Mouse (Mus musculus) CH12.LX (cell line): ENCODE measurements around the gene Fbxl20. TPM values are rescaled to one million over a fixed set of nuclear protein-coding genes. Genes with fewer than 3 reads are reported as not detected.

Source experiments
- DNase-seq: peaks from one replicate; pipeline ENCODE4 v3.0.0-alpha.2; 2013; ENCODE audit errors: extremely low read depth
- H3K27ac ChIP-seq: 2 replicates; pipeline ENCODE4 v1.5.1; 2012; ENCODE audit warnings: low read depth, mild to moderate bottlenecking, control low read depth, moderate library complexity; ENCODE audit not compliant: insufficient read depth
- H3K27me3 ChIP-seq: replicated peaks from 2 replicates; pipeline ENCODE3; 2012; ENCODE audit warnings: inconsistent platforms
- H3K36me3 ChIP-seq, 2 experiments: replicated peaks in 1 of 2; 2 replicates each; pipeline versions ENCODE3 to v1.6.1; 2012; ENCODE audit warnings: inconsistent platforms in 1 of 2, low read length in 1 of 2, mild to moderate bottlenecking in 1 of 2, mixed read lengths in 1 of 2, moderate library complexity in 1 of 2; ENCODE audit not compliant: control insufficient read depth in 1 of 2, insufficient read depth in 1 of 2
- H3K4me1 ChIP-seq, 2 experiments: 2 replicates each; pipeline ENCODE4 v1.6.1; 2012; ENCODE audit warnings: inconsistent platforms in 1 of 2, moderate library complexity in 1 of 2; ENCODE audit not compliant: insufficient read depth in 2 of 2, control insufficient read depth in 1 of 2
- H3K4me2 ChIP-seq: 2 replicates; pipeline ENCODE4 v1.6.1; 2012; ENCODE audit warnings: low read depth, mild to moderate bottlenecking, control low read depth; ENCODE audit not compliant: poor library complexity, insufficient read depth, severe bottlenecking
- H3K4me3 ChIP-seq, 3 experiments: fragments of 150-350 bp in 1 of 3; sonication (generic) in 1 of 3; replicated peaks in 1 of 3; 2 replicates each; pipeline versions ENCODE3 to v1.5.1; 2011 to 2012; ENCODE audit warnings: low read depth in 2 of 3, low read length in 2 of 3, mild to moderate bottlenecking in 2 of 3, moderate library complexity in 2 of 3, control low read depth in 1 of 3, improper control_type of control experiment in 1 of 3, inconsistent platforms in 1 of 3, mixed read lengths in 1 of 3; ENCODE audit not compliant: poor library complexity in 1 of 3
- H3K79me2 ChIP-seq: replicated peaks from 2 replicates; pipeline ENCODE4 v1.6.1; 2012; ENCODE audit warnings: mild to moderate bottlenecking, moderate library complexity; ENCODE audit not compliant: control insufficient read depth, poor library complexity, insufficient read depth, severe bottlenecking; ENCODE audit errors: extremely low read depth
- H3K9ac ChIP-seq: 2 replicates; pipeline ENCODE4 v1.6.1; 2012; ENCODE audit warnings: low read depth, mild to moderate bottlenecking, control low read depth, moderate library complexity; ENCODE audit not compliant: insufficient read depth
- H3K9me3 ChIP-seq: replicated peaks from 2 replicates; pipeline ENCODE3; 2012; ENCODE audit warnings: low read length, inconsistent platforms, mixed read lengths
- CHD2 ChIP-seq: IDR thresholded peaks from 2 replicates; pipeline ENCODE4 v1.6.1; 2011; ENCODE audit warnings: low read length, improper control_type of control experiment
- CTCF ChIP-seq, 2 experiments: IDR thresholded peaks in 1 of 2; conservative IDR thresholded peaks in 1 of 2; 2 replicates each; pipeline ENCODE4 v1.5.1; 2011 to 2012; ENCODE audit warnings: low read depth in 2 of 2, low read length in 2 of 2, improper control_type of control experiment in 1 of 2, inconsistent platforms in 1 of 2, mild to moderate bottlenecking in 1 of 2, moderate library complexity in 1 of 2
- E2F4 ChIP-seq: IDR thresholded peaks from 2 replicates; pipeline ENCODE4 v1.6.1; 2011; ENCODE audit warnings: low read depth, low read length, improper control_type of control experiment; ENCODE audit not compliant: insufficient replicate concordance
- ETS1 ChIP-seq: conservative IDR thresholded peaks from 2 replicates; pipeline ENCODE4 v1.6.1; 2012; ENCODE audit warnings: low read depth, mild to moderate bottlenecking, inconsistent platforms, low read length, improper control_type of control experiment, moderate library complexity
- HCFC1 ChIP-seq: IDR thresholded peaks from 2 replicates; pipeline ENCODE4 v1.6.1; 2012; ENCODE audit warnings: low read depth, mild to moderate bottlenecking, inconsistent platforms, low read length, improper control_type of control experiment
- IRF4 ChIP-seq: IDR thresholded peaks from 2 replicates; pipeline ENCODE4 v1.6.1; 2014; ENCODE audit warnings: low read depth, mild to moderate bottlenecking, inconsistent platforms, low read length, improper control_type of control experiment
- JUN ChIP-seq: IDR thresholded peaks from 2 replicates; pipeline ENCODE4 v1.6.1; 2011; ENCODE audit warnings: low read depth, mild to moderate bottlenecking, low read length, improper control_type of control experiment, moderate library complexity; ENCODE audit not compliant: insufficient read depth
- JUND ChIP-seq: conservative IDR thresholded peaks from 2 replicates; pipeline ENCODE4 v1.6.1; 2011; ENCODE audit warnings: low read depth, low read length, improper control_type of control experiment
- MAFK ChIP-seq: IDR thresholded peaks from 2 replicates; pipeline ENCODE4 v1.6.1; 2011; ENCODE audit warnings: low read length, improper control_type of control experiment; ENCODE audit not compliant: insufficient replicate concordance
- MAZ ChIP-seq: IDR thresholded peaks from 2 replicates; pipeline ENCODE4 v1.6.1; 2012; ENCODE audit warnings: low read depth, mild to moderate bottlenecking, inconsistent platforms, low read length, improper control_type of control experiment, moderate library complexity
- MXI1 ChIP-seq: IDR thresholded peaks from 2 replicates; pipeline ENCODE4 v1.6.1; 2011; ENCODE audit warnings: mild to moderate bottlenecking, low read depth, low read length, improper control_type of control experiment
- MYC ChIP-seq: IDR thresholded peaks from 2 replicates; pipeline ENCODE4 v1.6.1; 2011; ENCODE audit warnings: low read depth, mild to moderate bottlenecking, improper control_type of control experiment, low read length
- NELFE ChIP-seq: IDR thresholded peaks from 2 replicates; pipeline ENCODE4 v1.6.1; 2011; ENCODE audit warnings: low read depth, low read length, improper control_type of control experiment
- NRF1 ChIP-seq: IDR thresholded peaks from 2 replicates; pipeline ENCODE4 v1.6.1; 2014; ENCODE audit warnings: low read depth, mild to moderate bottlenecking, inconsistent platforms, low read length, improper control_type of control experiment, moderate library complexity
- PAX5 ChIP-seq: IDR thresholded peaks from 2 replicates; pipeline ENCODE4 v1.6.1; 2012; ENCODE audit warnings: low read length, inconsistent platforms, mixed read lengths
- POLR2A ChIP-seq: IDR thresholded peaks from 2 replicates; pipeline ENCODE4 v1.6.1; 2011; ENCODE audit warnings: low read depth, mild to moderate bottlenecking, improper control_type of control experiment, low read length
- POLR2AphosphoS2 ChIP-seq: IDR thresholded peaks from 2 replicates; pipeline ENCODE4 v1.6.1; 2011; ENCODE audit warnings: low read depth, low read length, improper control_type of control experiment
- RAD21 ChIP-seq: IDR thresholded peaks from 2 replicates; pipeline ENCODE4 v1.6.1; 2011; ENCODE audit warnings: low read depth, mild to moderate bottlenecking, low read length, improper control_type of control experiment, moderate library complexity
- RCOR1 ChIP-seq: conservative IDR thresholded peaks from 2 replicates; pipeline ENCODE4 v1.6.1; 2012; ENCODE audit warnings: low read depth, mild to moderate bottlenecking, inconsistent platforms, low read length, improper control_type of control experiment
- SMC3 ChIP-seq: IDR thresholded peaks from 2 replicates; pipeline ENCODE4 v1.6.1; 2011; ENCODE audit warnings: low read depth, low read length, improper control_type of control experiment
- TBP ChIP-seq: conservative IDR thresholded peaks from 2 replicates; pipeline ENCODE4 v1.6.1; 2011; ENCODE audit warnings: low read depth, low read length, improper control_type of control experiment
- TCF12 ChIP-seq: IDR thresholded peaks from 2 replicates; pipeline ENCODE4 v1.6.1; 2014; ENCODE audit warnings: low read depth, mild to moderate bottlenecking, inconsistent platforms, low read length, improper control_type of control experiment
- UBTF ChIP-seq: IDR thresholded peaks from 2 replicates; pipeline ENCODE4 v1.6.1; 2012; ENCODE audit warnings: low read depth, mild to moderate bottlenecking, inconsistent platforms, low read length, improper control_type of control experiment, moderate library complexity
- ZC3H11A ChIP-seq: IDR thresholded peaks from 2 replicates; pipeline ENCODE4 v1.6.1; 2012; ENCODE audit warnings: low read depth, mild to moderate bottlenecking, inconsistent platforms, low read length, improper control_type of control experiment
- ZMIZ1 ChIP-seq: IDR thresholded peaks from 2 replicates; pipeline ENCODE4 v1.6.1; 2012; ENCODE audit warnings: low read depth, mild to moderate bottlenecking, inconsistent platforms, low read length, improper control_type of control experiment
- ZNF384 ChIP-seq: IDR thresholded peaks from 2 replicates; pipeline ENCODE4 v1.6.1; 2012; ENCODE audit warnings: low read depth, low read length, improper control_type of control experiment, inconsistent platforms
- dilution Hi-C: fragments of 300-500 bp; cut with MboI; formaldehyde crosslinking; loops from 2 replicates; pipeline ENCODE4 v1.14.3; 2020; ENCODE audit warnings: low sequenced_read_pairs; ENCODE audit not compliant: extremely low pct_unique_long_range_greater_than_20kb, extremely low pct_ligation_motif_present
- in situ Hi-C: fragments of 300-500 bp; cut with MboI; formaldehyde crosslinking; loops from 3 replicates; pipeline ENCODE4 v1.14.3; 2019; ENCODE audit warnings: low sequenced_read_pairs, low pct_ligation_motif_present, low pct_unique_long_range_greater_than_20kb, mixed read lengths
- polyA plus RNA-seq: library from polyadenylated mRNA; unstranded; fragments of >175 nt; gene quantifications from 2 replicates; pipeline ENCODE4 v1.2.1, GENCODE M21; 2012; ENCODE audit warnings: low read depth; ENCODE audit not compliant: insufficient read length
- total RNA-seq, 2 experiments: library from RNA; depleted of rRNA; stranded (reverse); fragments of 300-350 nt in 1 of 2; fragments of >200 nt in 1 of 2; gene quantifications; 2 replicates each; pipeline ENCODE4 v1.2.3; 2012 to 2014

Gene Fbxl20
- total and polyA plus RNA-seq, 3 experiments: 6.4 to 9.0 (median 7.9) TPM

- Histone ChIP-seq H3K27me3 (no peaks in the 10 kb centered on the region), H3K4me3 (no peak overlapping the region), H3K27ac (no peak overlapping the region), H3K9me3 (peaks cover 3% of the 10 kb centered on the region), H3K36me3 (no peaks in the 10 kb centered on the region), H3K4me2 (no peak overlapping the region), H3K4me1 (peaks cover 0 to 11% of the 10 kb centered on the region in 2 experiments; a peak in 1 of 4 replicates), H3K9ac (no peak overlapping the region), H3K79me2 (no peaks in the 10 kb centered on the region)
- no peak for DNase-seq
- in situ Hi-C loops (no loop called here), dilution Hi-C loops (no loop called here)
- TF ChIP-seq NRF1: no peak
- TF ChIP-seq CHD2: no peak
- no peak for TF ChIP-seq ETS1
- no peak for TF ChIP-seq POLR2A
- TF ChIP-seq TCF12: no peak
- no peak for TF ChIP-seq E2F4
- no peak for TF ChIP-seq ZMIZ1
- no peak for TF ChIP-seq IRF4
- no peak for TF ChIP-seq CTCF (conservative IDR thresholded peaks at IDR 0.05 in 1 of 2, IDR thresholded peaks at IDR 0.05 in 1 of 2; ENCODE audit: low read depth in 2 of 2, low read length in 2 of 2)
- TF ChIP-seq SMC3: no peak
- no peak for TF ChIP-seq HCFC1
- TF ChIP-seq ZNF384: no peak
- TF ChIP-seq RCOR1: no peak
- no peak for TF ChIP-seq JUND
- TF ChIP-seq UBTF: no peak
- no peak for TF ChIP-seq RAD21
- TF ChIP-seq MAZ: no peak
These were observed 107.5 kb downstream of the Fbxl20 start for GRCm38 (mm10) chr11:98042741-98043140.

- H3K27me3 ChIP-seq: no peaks in the 10 kb centered on the region
- TF ChIP-seq JUN: no peak
- no peak for TF ChIP-seq MAFK
- TF ChIP-seq PAX5: no peak
- no peak for TF ChIP-seq SMC3
- TF ChIP-seq ZNF384: no peak
- TF ChIP-seq MYC: no peak
- TF ChIP-seq MXI1: no peak
- no peak for TF ChIP-seq POLR2AphosphoS2
- no peak for TF ChIP-seq ZC3H11A
- TF ChIP-seq TBP: no peak
- TF ChIP-seq ETS1: no peak
- no peak for TF ChIP-seq NELFE
- H3K79me2 ChIP-seq: no peaks in the 10 kb centered on the region
- no peak overlapping the region for H3K9ac ChIP-seq
- in situ Hi-C loops (no loop called here), dilution Hi-C loops (no loop called here)
- H3K4me3 ChIP-seq: no peak overlapping the region
- no peak overlapping the region for H3K4me2 ChIP-seq
- H3K9me3 ChIP-seq: peaks cover 3% of the 10 kb centered on the region
- no peak overlapping the region for H3K27ac ChIP-seq
- no peaks in the 10 kb centered on the region for H3K36me3 ChIP-seq
- DNase-seq: no peak
- peaks cover 2 to 5% of the 10 kb centered on the region in 2 experiments; a peak in 2 of 4 replicates for H3K4me1 ChIP-seq
These were observed 109.2 kb downstream of the Fbxl20 start for GRCm38 (mm10) chr11:98040975-98041374.
